Mouse (Mus musculus) adrenal gland, adult 2 months (tissue): ENCODE measurements around the gene Qtrt2. TPM values are rescaled to one million over a fixed set of nuclear protein-coding genes. Genes with fewer than 3 reads are reported as not detected.

ENCODE experiments used
- DNase-seq: peaks from one replicate; pipeline ENCODE4 v3.0.0; 2021
- polyA plus RNA-seq: library from polyadenylated mRNA; depleted of rRNA; stranded (reverse); fragments of >200 nt; gene quantifications from 2 replicates; pipeline ENCODE4 v1.2.3, GENCODE M21; 2012
- total RNA-seq, 2 experiments: library from RNA; stranded (reverse); gene quantifications; 2 replicates each; pipeline ENCODE4 v1.2.3; 2021

Qtrt2 gene
- total and polyA plus RNA-seq, 3 experiments, result 15.6 to 28.0 (median 28.0) TPM

DNA sequence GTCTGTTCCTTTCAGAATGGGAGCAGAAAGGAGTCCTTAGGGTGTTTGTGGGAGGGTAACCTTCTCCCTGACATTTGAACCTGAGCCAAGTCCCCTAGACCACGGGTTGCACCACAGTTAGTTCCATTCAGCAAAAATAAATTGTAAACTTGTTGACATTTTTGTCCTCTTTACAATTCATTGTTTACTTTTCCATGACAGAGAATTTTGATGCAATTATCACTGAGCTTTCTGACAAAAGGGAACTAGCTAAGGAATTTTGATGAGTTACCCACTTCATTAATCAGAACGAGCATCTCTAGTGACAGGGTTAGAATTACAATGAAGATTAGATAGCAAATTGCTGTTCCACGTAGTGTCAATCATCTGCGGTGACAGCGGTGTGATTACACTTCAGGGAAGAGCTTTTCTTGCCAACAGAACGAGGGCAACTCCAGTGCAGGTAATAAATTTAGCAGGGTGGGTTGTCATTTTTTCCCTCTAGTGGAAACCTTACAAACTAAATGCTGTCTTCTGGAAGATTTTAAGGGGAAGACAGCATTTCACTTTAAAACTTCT is 1.5 kb downstream of the Qtrt2 start:
- DNase-seq, result no peak

DNA sequence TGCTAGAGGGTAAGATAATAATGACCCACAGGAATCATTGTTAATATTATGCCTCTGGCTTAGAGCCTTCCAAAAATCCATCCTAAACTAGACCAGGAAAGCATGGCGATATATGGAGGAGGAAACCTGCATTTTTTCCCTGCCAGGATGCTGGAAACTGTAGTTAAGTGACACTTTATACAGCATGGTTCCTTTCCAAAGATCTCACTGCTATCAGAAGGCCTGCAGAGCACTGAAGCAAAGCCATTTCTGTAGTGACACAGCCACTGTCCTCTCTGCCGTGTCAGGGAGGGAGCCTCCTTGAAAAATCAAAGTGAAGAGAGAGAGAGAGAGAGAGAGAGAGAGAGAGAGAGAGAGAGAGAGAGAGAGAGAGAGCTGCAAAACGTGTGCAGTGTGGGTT is 4.0 kb downstream of the Qtrt2 start:
- no peak for DNase-seq

DNA sequence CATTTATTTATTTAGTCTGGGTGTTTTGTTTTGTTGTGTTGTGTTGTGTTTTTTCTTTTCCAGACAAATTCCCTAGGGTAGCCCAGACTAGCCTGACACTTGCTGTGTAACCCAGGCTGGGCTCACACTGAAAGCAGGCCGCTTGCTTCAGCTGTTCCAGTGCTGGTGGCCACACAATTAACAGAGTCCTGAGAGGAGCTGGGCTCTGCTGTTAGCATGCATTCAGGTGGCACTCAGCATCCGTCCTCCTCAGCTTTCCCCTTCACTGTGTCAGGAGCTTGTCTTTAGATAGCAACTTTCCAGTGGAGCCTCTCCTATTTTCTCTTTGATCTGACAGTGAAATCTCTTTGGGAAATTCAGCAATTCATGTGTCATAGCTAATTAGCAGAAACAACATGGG is 4.6 kb downstream of the Qtrt2 start:
- no peak for DNase-seq

DNA sequence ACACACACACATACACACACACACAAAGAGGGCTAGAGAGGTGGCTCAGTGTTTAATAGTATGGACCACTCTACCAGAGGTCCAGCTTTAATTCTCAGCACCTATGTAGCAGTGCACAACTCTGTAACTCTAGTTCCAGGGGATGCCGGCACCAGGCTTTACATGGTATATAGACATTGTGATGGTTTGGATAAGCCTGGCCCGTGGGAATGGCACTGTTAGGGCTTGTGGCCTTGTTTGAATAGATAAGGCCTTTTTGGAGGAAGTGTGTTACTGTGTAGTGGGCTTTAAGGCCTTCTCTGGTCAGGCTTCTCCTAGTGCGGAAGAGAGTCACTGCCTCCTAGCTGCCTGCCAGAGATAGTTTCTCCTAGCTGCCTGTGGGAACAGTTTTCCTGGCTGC is 7.7 kb downstream of the Qtrt2 start:
- DNase-seq, result no peak

DNA sequence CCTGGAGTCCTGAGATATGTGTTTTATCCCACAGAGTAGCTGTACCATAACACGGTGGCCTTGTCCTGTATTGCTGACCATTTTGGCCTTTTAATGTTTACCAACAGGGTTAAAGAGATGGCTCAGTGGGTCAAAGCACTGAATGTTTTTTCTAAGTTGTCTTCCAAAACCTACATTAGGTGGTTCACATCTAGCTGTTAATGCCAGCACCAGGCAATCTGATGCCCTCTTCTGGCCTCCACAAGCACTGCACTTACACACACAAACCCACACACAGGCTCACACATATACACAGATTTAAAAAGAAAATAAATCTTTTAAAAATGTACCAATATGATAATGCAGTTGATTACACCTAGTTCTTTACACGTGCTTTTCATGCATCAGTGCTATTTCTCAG is 17.7 kb downstream of the Qtrt2 start:
- no peak for DNase-seq

DNA sequence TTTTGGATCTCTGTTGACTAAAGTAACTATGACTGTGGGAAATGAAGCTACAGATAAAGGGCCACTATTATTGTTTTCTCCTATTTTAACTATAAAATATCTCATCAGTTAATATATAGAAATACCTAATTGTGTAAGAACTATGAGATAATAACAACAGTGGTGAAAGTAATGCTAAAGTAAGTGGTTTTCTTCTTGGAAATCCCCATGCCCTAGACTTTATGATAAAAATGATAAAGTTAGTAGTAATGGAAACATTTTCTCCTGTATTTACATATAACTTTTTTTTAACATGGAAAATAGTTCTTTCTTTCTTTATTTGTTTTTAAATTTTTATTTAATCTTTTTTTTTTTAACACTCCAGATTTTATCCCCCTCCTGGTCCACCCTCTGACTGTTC is 26.0 kb downstream of the Qtrt2 start:
- no peak for DNase-seq

DNA sequence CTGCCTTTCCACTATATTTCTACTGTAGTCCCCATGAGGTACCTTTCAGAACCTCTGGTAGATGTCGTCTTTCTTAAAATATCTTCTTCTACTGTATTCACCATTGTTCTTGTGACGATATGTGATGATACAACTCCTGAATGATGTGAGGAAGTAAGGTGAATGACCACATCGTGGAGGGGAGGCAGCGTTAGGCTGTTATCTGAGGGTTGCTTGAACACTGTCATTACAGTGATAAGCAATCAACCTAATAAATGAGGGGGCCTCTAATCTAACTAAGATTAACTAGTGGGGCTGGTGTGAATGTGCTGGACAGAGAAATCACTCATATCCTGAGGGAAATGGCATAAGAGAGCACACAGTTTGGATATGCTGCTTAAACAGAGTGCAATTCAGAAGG is 26.5 kb downstream of the Qtrt2 start:
- DNase-seq, result no peak

DNA sequence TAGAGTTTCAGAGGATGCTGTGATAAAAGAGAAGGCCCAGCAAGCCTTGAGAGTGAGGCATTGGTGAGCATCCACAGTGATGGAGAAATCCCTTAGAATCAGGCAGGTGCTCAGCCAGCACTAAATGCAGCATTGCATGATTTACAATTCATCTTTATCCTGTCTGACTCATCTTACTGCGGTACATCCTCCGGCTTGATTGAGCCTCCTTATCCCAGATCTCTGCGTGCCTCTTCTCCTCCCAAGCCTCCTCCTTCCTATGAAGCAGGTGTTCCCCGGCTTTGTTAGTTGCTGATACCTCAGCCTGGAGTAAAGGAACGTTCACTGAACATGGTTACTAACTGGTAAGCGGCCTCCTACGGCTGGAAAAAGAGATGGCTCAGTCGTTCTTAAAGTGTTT is 32.1 kb downstream of the Qtrt2 start:
- no peak for DNase-seq

DNA sequence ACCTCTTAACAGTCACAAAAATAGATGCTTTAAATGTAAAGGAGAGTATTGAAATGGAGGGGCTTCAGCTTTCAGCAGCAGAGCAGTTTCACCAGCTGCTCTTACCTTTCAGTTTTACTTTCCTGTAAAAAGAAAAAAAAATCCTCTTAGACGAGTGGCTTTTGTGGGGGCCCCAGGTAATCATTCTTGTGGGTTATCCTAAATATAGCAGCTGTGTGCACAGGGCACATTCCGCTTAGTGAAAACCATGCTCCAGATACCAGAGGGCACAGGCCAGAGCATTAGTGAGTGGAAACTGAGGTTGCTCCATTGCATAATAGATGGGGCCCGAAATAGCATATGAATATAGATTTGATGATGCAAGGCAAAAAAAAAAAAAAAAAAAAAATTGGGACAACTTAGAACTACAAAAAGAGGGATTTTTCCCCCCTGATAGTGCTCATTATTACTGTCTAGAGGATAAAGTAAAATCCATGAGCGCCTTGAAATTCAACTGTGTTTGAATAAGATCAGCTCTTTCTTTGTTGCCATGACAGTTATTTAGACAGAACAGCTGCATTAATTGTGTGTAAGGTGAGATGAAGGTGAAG is 35.8 kb downstream of the Qtrt2 start:
- no peak for DNase-seq

DNA sequence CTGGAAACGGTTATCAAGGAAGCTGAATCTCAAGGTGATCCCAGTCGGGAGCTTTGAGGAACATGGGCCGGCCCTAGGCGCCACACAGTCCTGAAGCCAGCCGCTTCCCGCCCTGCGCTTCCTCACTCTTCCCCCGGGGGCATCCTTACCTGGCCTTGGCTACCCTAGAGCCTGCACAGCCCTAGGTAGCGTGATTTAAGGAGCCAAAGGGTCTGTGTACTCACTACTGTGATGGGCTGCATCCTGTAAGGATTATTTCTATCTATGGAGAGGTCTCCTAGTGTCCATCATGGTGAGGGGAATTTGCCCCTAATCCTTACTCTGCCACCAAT is 36.6 kb downstream of the Qtrt2 start:
- no peak for DNase-seq

DNA sequence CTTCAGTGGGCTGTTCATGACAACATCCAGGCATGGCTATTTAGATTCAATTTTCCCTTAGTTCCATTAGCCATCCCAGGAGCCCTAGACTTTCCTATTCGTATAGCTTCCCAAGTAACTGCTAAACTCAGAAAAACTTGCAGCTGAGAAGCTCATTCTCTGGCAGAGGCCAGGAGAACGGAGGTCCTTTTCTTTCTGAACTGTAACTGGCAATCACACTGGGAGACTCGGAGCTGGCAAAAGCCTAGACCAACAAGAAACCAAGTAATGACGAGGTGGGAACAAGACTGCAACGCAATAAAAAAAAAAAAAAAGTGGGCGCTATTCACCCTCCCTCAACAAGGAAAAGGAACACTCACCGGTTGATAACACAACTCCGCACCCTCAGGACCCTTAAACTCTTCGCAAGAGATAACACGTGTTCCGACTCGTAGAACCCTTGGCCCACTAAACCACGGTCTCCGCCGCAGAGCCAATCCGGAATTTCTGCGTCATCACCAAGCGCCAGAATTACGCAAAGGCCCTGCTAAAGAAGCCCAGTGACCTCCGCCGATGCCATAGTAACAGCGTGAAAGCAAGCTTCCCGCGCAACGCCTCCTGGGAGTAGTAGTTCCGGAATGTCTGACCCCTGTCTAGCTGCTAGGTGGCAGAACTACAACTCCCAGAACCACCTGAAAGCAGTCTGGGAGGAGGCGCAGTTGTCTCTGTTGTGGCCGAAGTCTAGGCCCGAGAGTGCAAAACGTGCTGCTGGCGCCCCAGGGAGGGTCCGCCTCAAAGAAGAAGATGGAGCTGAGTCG is 37.2 kb downstream of the Qtrt2 start, which contains the start of gene Ccdc191:
TSS of gene Ccdc191 (plus strand) at position 593 of the 797 bp plus-strand sequence.
- peak; percentile 99 for DNase-seq

DNA sequence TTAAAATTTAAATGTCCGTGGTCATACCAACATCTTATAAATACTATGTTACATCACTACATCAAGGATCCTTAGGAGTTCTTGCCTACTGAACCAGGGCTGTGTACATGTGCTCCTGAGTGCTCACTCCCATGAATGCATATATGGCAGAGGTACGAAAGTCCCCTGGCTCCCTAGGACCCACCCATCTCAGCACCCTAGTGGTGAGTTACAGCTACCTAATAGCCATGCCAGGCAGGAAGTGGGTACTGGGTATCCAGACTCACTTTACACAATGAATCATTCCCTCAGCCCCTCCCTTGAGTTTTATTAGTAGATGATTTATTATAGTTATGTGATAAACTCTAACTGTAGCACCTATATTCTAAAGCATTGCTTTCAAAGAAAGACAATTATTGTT is 44.3 kb downstream of the Qtrt2 start:
- DNase-seq, result no peak

DNA sequence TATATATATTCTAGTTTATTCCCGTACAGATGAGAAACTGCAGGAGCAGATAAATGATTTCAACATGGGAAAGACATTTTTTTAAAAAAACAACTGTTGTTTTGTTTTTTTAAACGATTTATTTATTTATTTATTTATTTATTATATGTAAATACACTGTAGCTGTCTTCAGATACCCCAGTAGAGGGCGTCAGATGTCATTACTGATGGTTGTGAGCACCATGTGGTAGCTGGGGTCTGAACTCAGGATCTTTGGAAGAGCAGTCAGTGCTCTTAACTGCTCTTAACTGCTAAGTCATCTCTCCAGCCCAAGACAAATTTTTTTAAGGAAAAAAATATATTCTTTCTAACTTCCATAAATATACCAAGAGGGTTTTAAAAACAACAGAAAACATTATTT is 45.0 kb downstream of the Qtrt2 start:
- DNase-seq, result no peak

DNA sequence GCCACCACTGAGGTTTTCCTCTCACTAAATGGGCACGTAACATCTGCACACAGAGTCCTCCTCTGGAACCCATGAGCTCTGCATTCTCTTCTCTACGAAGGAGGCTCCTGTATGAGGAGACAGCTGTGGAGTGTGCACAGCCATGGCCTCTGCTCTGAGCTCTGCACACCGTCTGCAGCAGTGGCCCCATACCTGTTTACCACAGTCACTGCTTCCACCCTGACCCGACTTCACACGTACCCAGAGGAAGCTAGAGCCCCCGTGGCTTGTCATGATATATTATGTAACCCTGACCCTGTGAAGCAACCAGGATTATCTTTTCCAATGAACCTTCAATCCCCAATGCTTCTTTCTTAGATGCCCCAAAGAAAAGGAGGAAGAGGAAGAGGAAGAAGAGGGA is 46.8 kb downstream of the Qtrt2 start:
- no peak for DNase-seq

DNA sequence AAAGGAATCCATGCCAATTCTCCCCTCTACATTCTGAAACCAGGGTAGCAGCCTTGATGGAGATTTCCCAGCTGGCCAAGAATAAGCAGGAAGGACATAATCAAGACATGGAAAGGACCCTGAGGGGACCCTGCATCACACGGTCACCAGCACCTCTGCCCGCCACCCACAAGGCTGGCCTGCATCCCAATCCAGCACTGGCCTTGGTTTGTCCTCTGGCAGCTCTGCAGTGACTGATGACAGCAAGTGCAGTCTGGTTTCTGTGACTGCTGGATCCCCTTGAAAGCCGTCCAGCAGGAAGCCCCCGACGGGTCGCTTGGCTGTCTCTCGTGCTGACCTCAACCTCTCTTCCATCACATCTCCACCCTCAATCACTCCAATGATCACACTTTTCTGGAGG is 55.2 kb downstream of the Qtrt2 start:
- peak; percentile 40 for DNase-seq

DNA sequence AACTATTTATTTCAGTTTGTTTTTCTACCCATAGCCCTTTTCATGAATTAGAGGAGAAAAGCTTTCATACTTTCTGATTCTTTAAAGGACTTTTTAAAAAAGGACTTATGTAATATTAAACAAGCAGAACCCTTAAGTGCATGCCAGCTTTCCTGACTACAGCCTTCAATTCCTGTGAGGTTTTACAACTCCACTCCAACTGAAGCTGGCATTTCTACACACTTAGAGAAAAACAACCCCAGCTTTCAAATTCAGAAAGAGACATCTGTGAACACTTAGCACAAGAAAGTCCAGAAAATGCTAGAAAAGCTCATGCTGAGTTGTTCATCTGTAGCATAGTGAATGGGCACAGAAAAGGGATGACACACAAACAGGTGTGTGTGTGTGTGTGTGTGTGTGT is 56.8 kb downstream of the Qtrt2 start:
- no peak for DNase-seq

DNA sequence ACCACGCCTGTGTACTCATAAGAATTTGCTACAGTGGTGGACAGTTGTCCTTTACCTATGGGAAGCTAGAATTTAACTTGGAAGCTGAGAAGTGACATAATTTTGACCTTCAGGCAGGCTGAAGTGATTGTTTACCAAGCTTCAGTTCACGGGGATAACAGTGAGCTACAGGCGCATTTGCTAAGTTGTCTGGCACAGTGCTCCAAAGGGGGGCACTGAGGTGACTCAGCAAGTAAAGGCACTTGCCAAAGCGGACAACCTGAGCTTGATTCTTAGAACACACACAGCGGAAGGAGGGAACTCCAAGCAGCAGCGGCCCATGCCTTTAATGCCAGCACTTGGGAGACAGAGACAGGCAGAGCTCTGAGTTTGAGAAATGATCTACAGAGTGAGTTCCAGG is 66.0 kb downstream of the Qtrt2 start:
- DNase-seq, result no peak

DNA sequence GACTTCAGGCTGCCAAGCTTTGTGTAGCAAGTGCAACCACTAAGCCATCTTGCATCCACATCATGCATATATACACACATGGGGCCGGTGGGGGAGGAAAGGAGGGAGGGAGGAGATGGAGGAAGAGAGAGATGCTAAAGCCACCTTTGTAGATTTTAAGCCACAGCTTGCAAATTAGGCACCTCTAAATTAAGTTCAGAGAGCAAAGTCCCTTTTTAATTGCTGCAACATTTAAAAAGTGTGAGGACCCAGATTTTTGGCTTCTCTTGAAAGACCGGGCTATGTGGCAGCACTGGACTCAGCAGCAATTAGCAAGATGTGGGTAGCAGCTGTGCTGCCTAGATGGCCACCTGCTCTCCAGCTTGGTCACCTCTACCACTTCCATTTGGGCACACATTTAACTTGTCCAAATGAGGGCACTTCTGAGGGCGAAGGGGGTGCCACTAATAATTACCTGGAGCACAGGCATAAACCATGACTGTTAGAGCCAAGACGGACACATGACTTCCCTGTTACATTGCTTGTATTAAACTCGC is 67.6 kb downstream of the Qtrt2 start:
- DNase-seq, result no peak

DNA sequence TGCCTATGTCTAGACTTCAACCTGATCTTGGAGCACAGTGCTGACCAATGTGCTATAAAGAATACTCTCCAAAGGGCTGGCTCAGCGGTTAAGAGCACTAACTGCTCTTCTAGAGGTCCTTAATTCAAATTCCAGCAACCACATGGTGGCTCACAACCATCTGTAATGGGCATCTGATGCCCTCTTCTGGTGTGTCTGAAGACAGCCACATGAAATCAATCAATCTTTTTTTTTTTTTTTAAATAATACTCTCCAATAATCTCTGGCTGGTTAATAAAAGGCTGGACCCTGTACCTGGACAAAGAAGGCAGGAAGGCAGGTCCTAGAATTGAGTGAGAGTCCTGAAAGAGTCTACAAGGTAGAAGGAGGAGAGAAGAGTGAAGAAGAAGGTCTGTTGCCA is 76.8 kb downstream of the Qtrt2 start:
- DNase-seq, result no peak

DNA sequence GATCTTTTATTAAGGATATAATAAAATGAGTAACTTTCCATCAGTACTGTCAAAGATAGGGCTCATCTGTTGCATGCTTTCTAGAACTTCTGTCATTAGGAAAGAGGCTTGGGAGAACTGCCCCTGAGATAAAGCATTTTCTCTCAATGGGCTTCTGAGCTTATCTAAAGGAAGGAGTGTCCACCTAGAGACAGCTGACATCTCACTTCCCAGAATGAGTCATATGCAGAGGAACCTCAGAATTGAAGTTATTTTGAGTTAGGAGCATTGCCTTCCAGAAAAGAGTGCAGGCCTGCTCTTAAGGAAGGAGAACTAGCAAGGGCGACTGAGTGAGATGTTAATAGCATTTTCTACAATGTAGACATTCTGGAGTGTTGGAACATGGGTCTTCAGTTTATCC is 85.4 kb downstream of the Qtrt2 start:
- DNase-seq, result no peak

DNA sequence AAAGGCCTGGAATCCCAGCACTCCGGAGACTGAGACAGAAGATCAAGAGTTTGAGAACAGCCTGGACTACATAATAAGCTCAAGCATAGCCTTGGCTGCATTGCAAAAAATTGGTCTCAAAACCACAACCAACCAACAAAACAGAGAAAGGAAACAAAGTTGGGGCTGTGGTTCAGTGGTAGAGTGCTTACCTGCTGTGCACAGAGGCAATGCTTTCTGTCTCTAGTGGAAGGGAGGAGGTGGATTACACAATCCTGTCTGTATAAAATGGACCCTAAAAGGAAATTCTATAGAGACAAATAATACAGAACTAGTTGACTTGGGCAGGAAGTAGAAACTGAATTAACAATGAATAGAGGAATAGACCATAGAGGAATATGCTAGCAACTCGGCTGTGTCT is 94.7 kb downstream of the Qtrt2 start:
- no peak for DNase-seq

DNA sequence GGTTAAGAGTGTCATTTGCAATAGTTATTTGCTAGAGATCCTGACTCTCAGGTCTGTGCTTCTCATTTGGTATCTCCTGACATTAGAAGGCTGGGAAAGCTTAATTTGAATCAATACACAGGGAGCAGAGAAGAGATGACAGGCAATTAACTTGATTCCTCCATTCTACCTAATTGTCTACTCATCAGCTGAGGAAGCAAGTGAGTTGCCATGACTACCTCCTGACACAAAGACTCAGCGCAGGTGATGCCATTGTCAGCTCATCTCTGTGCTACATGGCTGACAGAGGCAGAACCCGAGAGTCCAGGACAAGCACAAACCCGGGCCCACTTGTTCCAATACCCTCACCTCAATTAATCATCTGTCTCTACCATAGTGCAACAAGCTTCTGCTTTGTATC is 99.1 kb downstream of the Qtrt2 start:
- no peak for DNase-seq

DNA sequence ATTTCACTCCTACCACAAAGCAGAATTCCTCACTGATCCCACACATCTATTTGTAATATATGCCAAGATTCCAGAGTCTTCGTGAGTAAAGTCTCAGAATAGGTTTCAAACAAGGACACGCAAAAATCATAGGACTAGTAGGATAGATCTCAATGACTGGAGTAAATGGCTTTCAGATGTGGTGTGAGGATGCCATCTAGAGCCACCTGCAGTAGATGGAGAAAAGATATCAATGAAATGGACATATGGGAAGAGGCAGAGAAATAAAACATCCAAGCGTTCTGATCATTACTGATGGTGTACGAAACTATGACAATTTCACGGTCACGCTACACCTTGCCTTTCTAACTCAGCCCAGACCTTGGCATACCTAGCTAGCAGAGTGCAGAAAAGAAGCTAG is 108.2 kb downstream of the Qtrt2 start:
- no peak for DNase-seq

DNA sequence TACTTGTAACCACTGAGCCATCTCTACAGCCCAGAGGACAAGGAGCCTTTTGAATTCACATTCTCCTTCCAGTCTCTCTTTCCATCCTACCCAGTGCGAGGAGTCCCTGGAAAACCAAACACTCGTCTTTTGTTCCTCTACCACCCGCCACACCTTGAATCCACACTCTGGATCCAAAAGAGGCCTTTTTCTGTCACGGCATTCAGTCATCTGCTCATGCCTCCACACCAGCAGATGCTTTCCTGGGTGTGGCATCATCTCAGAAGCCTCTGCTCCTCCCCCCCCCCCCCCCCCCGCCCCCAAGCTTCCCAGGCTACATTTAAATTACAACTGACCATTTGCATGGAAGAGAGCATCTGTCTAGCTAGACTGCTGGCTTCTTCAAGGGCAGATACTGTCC is 110.3 kb downstream of the Qtrt2 start:
- no peak for DNase-seq
